Mouse (Mus musculus) intestine, embryonic 16.5 days (tissue): ENCODE data around the gene Tspan12. TPM values are rescaled to one million over a fixed set of nuclear protein-coding genes. Genes with fewer than 3 reads are reported as not detected.

ENCODE experiments used
- ATAC-seq: fragments of 200-750 bp; cut with Nextera tagmentation; 2 replicates; pipeline ENCODE4 v1.8.0; 2017; ENCODE audit warnings: moderate TSS enrichment, moderate library complexity
- H3K27ac ChIP-seq: fragments of 300-500 bp; sonication (generic); 2 replicates; pipeline ENCODE4 v1.5.1; 2014; ENCODE audit warnings: mild to moderate bottlenecking, low read length
- H3K27me3 ChIP-seq: fragments of 300-500 bp; sonication (generic); replicated peaks from 2 replicates; pipeline ENCODE4 v1.6.1; 2014; ENCODE audit warnings: low read length, control low read depth, mixed read lengths; ENCODE audit not compliant: control insufficient read depth, insufficient read depth
- H3K36me3 ChIP-seq: fragments of 300-500 bp; sonication (generic); 2 replicates; pipeline ENCODE4 v1.6.1; 2014; ENCODE audit warnings: low read length, control low read depth; ENCODE audit not compliant: control insufficient read depth, insufficient read depth
- H3K4me1 ChIP-seq: fragments of 300-500 bp; sonication (generic); 2 replicates; pipeline ENCODE4 v1.6.1; 2014; ENCODE audit warnings: low read length, control low read depth, mixed read lengths; ENCODE audit not compliant: control insufficient read depth, insufficient read depth
- H3K4me2 ChIP-seq: fragments of 300-500 bp; sonication (generic); 2 replicates; pipeline ENCODE4 v1.6.1; 2014; ENCODE audit warnings: low read depth, low read length, control low read depth
- H3K4me3 ChIP-seq: fragments of 300-500 bp; sonication (generic); 2 replicates; pipeline ENCODE4 v1.5.1; 2014; ENCODE audit warnings: mild to moderate bottlenecking, low read length
- H3K9ac ChIP-seq: fragments of 300-500 bp; sonication (generic); 2 replicates; pipeline ENCODE4 v1.6.1; 2014; ENCODE audit warnings: low read depth, low read length
- H3K9me3 ChIP-seq: fragments of 300-500 bp; sonication (generic); 2 replicates; pipeline ENCODE4 v1.6.1; 2016; ENCODE audit warnings: low read length, control low read depth; ENCODE audit not compliant: control insufficient read depth
- WGBS: fragments of 180-500 bp; shearing (Covaris S2); extraction: QIAGEN DNeasy Blood & Tissue Kit; methylation state at CpG from one replicate; pipeline ENCODE4 v1.1.7; 2014; 5-methylcytosine and 5-hydroxymethylcytosine counted together
- polyA plus RNA-seq: library from polyadenylated mRNA; unstranded; fragments of >200 nt; fragmentation: Nextera tagmentation; extraction: Ambion mirVana; gene quantifications from 2 replicates; pipeline ENCODE4 v1.2.1, GENCODE M21; 2015

The Tspan12 gene
- polyA plus RNA-seq, 1 experiment from 2014 or later, result 63.8 TPM

- H3K27ac ChIP-seq, result no peak overlapping the region
- H3K9me3 ChIP-seq, result no peaks in the 10 kb centered on the region
- H3K27me3 ChIP-seq, result no peaks in the 10 kb centered on the region
- no peak overlapping the region for H3K9ac ChIP-seq
- H3K36me3 ChIP-seq, result no peaks in the 10 kb centered on the region
- no peak for ATAC-seq
- H3K4me3 ChIP-seq, result no peak overlapping the region
- no peak overlapping the region for H3K4me2 ChIP-seq
- H3K4me1 ChIP-seq, result peaks cover 11% of the 10 kb centered on the region; the same call in 1 of the 2 replicates
- WGBS, result 28% methylated on average over 7 of the region's 7 CpGs
Observed at GRCm38 (mm10) chr6:21855921-21856320, 3.6 kb upstream of the Tspan12 start.

DNA sequence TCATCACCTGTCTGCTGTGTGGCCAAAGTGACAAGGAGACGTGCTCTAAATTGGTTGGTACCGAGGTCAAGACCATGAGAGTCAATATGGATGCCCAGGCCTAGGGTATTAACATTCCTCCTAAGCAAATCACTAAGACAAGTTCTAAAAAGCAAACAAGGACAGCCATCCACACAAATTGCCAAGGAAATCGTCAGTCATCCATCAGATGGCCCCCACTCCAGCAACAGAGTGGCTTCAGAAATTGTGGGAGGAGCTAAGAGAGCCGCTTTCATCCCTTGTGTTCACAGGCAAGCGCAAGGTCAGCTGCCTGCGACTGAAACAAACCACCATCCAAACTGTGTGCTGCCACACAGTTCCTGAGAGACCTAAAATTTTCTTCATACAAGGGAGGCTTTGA, 1.0 kb upstream of the Tspan12 start:
- H3K27me3 ChIP-seq, result no peaks in the 10 kb centered on the region
- H3K4me2 ChIP-seq, result no peak overlapping the region
- H3K4me3 ChIP-seq, result no peak overlapping the region
- H3K27ac ChIP-seq, result no peak overlapping the region
- H3K4me1 ChIP-seq, result peaks cover 13% of the 10 kb centered on the region; the same call in 1 of the 2 replicates
- WGBS, result 40% methylated on average over 6 of the region's 6 CpGs
- no peaks in the 10 kb centered on the region for H3K9me3 ChIP-seq
- no peak for ATAC-seq
- H3K9ac ChIP-seq, result no peak overlapping the region
- H3K36me3 ChIP-seq, result no peaks in the 10 kb centered on the region

- peak; percentile 87 for ATAC-seq
- Histone ChIP-seq H3K27ac (peak overlapping the region; percentile 94), H3K36me3 (no peaks in the 10 kb centered on the region), H3K4me2 (peak overlapping the region; percentile 80), H3K27me3 (no peaks in the 10 kb centered on the region), H3K9ac (peak overlapping the region; percentile 86), H3K4me3 (peak overlapping the region; percentile 75), H3K4me1 (peaks cover 13% of the 10 kb centered on the region; the same call in 1 of the 2 replicates), H3K9me3 (no peaks in the 10 kb centered on the region)
- WGBS, result under 1% methylated on average over 61 of the region's 62 CpGs
Observed at GRCm38 (mm10) chr6:21851596-21852343, 545 bp downstream of the Tspan12 start.

DNA sequence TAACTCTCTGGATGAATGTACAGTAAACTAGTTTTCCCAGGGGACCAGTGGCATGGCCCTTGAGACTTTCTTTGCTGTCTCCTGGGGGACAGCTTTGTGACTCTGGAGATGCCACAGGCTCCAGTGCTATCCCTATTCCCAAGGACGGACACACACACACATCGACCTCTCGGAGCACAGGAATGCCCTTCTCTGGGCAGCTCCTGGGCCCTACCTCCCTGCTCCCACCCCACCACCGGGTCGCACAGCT, 1.0 kb downstream of the Tspan12 start:
- Histone ChIP-seq H3K9me3 (no peaks in the 10 kb centered on the region), H3K27ac (peak overlapping the region; percentile 94), H3K4me3 (peak overlapping the region; percentile 75), H3K9ac (peak overlapping the region; percentile 86), H3K36me3 (peaks cover 3% of the 10 kb centered on the region; the same call in 1 of the 2 replicates), H3K4me1 (peaks cover 13% of the 10 kb centered on the region; the same call in 1 of the 2 replicates), H3K27me3 (no peaks in the 10 kb centered on the region), H3K4me2 (peak overlapping the region; percentile 80)
- WGBS, result 0% methylated on average over 5 of the region's 5 CpGs
- peak; percentile 80 for ATAC-seq

GRCm38 (mm10) chr6:21850526-21851345, 1.6 kb downstream of the Tspan12 start:
- Histone ChIP-seq H3K27me3 (no peaks in the 10 kb centered on the region), H3K27ac (peak overlapping the region; percentile 94), H3K9ac (peak overlapping the region; percentile 86), H3K4me1 (peaks cover 10% of the 10 kb centered on the region; the same call in 1 of the 2 replicates), H3K36me3 (peaks cover 3% of the 10 kb centered on the region; the same call in 1 of the 2 replicates), H3K4me2 (peak overlapping the region; percentile 80), H3K4me3 (peak overlapping the region; percentile 75), H3K9me3 (no peaks in the 10 kb centered on the region)
- ATAC-seq, result peak; percentile 38
- WGBS, result 12% methylated on average over 21 of the region's 21 CpGs

DNA sequence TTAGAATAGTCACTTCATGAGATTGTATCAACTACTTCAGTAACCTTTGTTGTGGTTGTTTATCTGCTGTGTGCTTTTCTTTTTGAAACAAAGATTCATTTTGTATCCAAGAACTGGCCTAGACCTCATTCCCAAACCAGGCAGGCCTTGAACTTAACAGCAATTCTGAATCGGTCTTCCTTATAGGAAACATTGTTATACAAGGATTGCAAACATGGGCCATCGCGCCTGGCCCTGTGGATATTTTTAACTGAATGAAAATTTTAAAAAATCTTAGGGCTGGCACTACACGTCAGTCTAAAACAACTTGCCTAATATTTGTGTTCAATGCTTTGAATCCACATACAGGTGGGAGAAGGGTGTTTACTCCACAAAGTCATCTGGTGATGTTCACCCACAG, 3.5 kb downstream of the Tspan12 start:
- H3K27ac ChIP-seq, result no peak overlapping the region
- peaks cover 3% of the 10 kb centered on the region; the same call in 1 of the 2 replicates for H3K36me3 ChIP-seq
- 85% methylated on average over 4 of the region's 4 CpGs for WGBS
- no peak overlapping the region for H3K4me3 ChIP-seq
- H3K4me2 ChIP-seq, result no peak overlapping the region
- ATAC-seq, result no peak
- H3K4me1 ChIP-seq, result peaks cover 9% of the 10 kb centered on the region; the same call in 1 of the 2 replicates
- no peaks in the 10 kb centered on the region for H3K9me3 ChIP-seq
- no peaks in the 10 kb centered on the region for H3K27me3 ChIP-seq
- no peak overlapping the region for H3K9ac ChIP-seq

DNA sequence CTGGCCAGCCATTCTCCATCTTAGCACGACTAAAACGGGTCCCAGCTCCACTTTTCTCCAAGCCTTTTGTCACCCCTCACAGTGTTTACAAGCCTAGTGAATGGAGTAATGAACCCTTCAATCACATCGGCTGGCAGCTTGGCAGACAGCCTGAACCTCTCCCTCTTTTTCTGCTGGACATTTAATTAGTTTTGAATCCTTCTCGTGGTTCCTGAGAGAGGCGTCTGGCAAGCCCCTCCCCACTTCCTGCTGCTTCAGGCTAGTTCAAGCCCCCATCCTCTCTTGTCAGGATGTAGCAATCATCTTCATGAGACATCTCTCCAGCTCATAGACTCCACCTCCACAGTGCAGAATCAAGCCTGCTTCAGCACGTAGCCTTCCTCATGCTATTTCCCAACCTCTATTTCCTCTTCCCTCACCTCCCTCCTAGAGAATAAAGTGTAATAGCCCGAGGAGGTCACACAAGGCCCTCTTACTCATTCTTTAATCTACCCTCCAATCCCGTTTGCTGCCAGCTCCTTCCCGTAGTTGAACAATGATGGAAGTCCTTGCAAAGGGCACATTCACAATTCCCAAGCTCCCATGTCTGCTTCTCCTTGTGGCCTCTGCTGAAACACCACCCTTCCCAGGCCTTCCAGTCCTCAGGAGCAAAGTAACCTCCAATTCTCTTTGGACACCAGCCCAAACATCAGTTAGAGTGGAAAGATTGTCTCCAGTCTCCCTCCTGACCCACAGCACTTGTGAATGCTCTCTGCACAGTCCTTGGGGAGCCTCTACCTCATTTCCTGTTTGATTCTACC, 12.1 kb downstream of the Tspan12 start:
- Histone ChIP-seq H3K4me1 (peaks cover 16% of the 10 kb centered on the region), H3K4me2 (no peak overlapping the region), H3K27me3 (no peaks in the 10 kb centered on the region), H3K27ac (no peak overlapping the region), H3K9me3 (no peaks in the 10 kb centered on the region), H3K4me3 (no peak overlapping the region), H3K9ac (no peak overlapping the region), H3K36me3 (no peaks in the 10 kb centered on the region)
- peak; percentile 87 for ATAC-seq
- 20% methylated on average over 9 of the region's 9 CpGs for WGBS

DNA sequence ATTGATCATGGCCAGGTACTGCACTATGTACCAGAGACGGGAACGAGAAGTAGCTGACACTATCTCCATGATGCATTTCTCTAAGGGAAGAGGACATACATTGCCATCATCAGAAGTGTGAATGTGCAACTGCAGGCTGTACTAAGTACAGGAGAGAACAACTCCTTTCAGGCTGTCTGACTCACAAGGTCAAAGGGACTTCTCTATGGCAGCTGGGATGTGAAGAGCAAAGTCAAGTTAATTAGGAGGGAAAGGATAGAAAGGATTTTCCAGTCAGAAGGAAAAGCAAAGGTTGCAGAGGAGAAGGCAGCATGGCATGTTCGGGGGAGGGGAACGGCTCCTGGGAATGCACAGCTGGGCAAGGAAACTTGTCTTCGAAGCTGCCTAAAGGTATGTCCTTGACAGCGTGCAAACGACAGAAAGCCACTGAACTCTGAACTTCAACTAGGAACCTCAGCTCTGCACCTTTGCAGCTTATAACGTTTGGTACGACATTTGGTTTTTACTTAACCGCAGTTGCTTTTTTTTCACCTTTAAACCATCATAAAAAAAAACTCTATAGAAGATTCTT, 13.0 kb downstream of the Tspan12 start:
- Histone ChIP-seq H3K27ac (no peak overlapping the region), H3K36me3 (peaks cover 2% of the 10 kb centered on the region; the same call in 1 of the 2 replicates), H3K9ac (no peak overlapping the region), H3K4me2 (no peak overlapping the region), H3K27me3 (no peaks in the 10 kb centered on the region), H3K4me1 (peaks cover 16% of the 10 kb centered on the region), H3K4me3 (no peak overlapping the region), H3K9me3 (no peaks in the 10 kb centered on the region)
- ATAC-seq, result peak; percentile 57
- WGBS, result 45% methylated on average over 10 of the region's 10 CpGs
